Mouse (Mus musculus) liver, embryonic 14.5 days (tissue): Measurements from ENCODE around the gene Rps12. TPM values are rescaled to one million over a fixed set of nuclear protein-coding genes. Genes with fewer than 3 reads are reported as not detected.

ENCODE experiments used
- ATAC-seq: fragments of 200-750 bp; cut with Nextera tagmentation; 2 replicates; pipeline ENCODE4 v1.8.0; 2017; ENCODE audit warnings: moderate number of reproducible peaks, mild to moderate bottlenecking, moderate library complexity; ENCODE audit not compliant: insufficient read depth
- DNase-seq, 3 experiments: peaks; one replicate each; pipeline ENCODE4 v3.0.0-alpha.2; 2012 to 2013; ENCODE audit warnings: low read depth in 3 of 3, low spot score in 3 of 3
- H3K27ac ChIP-seq: fragments of 300-500 bp; sonication (generic); 2 replicates; pipeline ENCODE4 v1.5.1; 2014; ENCODE audit warnings: moderate library complexity, mild to moderate bottlenecking, control low read depth, inconsistent platforms
- H3K27me3 ChIP-seq: fragments of 300-500 bp; sonication (generic); 2 replicates; pipeline ENCODE4 v1.6.1; 2014; ENCODE audit warnings: mild to moderate bottlenecking, low read length, moderate library complexity; ENCODE audit not compliant: control insufficient read depth, insufficient read depth
- H3K36me3 ChIP-seq: fragments of 300-500 bp; sonication (generic); replicated peaks from 2 replicates; pipeline ENCODE4 v1.6.1; 2014; ENCODE audit warnings: low read depth; ENCODE audit not compliant: control insufficient read depth, insufficient read depth
- H3K4me1 ChIP-seq, 2 experiments: fragments of 200-500 bp in 1 of 2; fragments of 300-500 bp in 1 of 2; sonication (generic) in 1 of 2; replicated peaks; 2 replicates each; pipeline ENCODE4 v1.6.1; 2012 to 2014; ENCODE audit warnings: antibody characterized with exemption in 1 of 2, inconsistent platforms in 1 of 2, low read length in 1 of 2; ENCODE audit not compliant: control insufficient read depth in 2 of 2, insufficient read depth in 2 of 2
- H3K4me2 ChIP-seq: fragments of 300-500 bp; sonication (generic); 2 replicates; pipeline ENCODE4 v1.6.1; 2014; ENCODE audit warnings: low read depth, mild to moderate bottlenecking, control low read depth, moderate library complexity
- H3K4me3 ChIP-seq, 2 experiments: fragments of 200-500 bp in 1 of 2; fragments of 300-500 bp in 1 of 2; sonication (generic) in 1 of 2; 2 replicates each; pipeline ENCODE4 v1.5.1; 2012 to 2014; ENCODE audit warnings: low read depth in 2 of 2, low read length in 2 of 2, mild to moderate bottlenecking in 2 of 2, control low read depth in 1 of 2, inconsistent platforms in 1 of 2, moderate library complexity in 1 of 2; ENCODE audit not compliant: insufficient read depth in 1 of 2
- H3K9ac ChIP-seq: fragments of 300-500 bp; sonication (generic); replicated peaks from 2 replicates; pipeline ENCODE4 v1.6.1; 2014; ENCODE audit warnings: mild to moderate bottlenecking, control low read depth, moderate library complexity
- H3K9me3 ChIP-seq: fragments of 300-500 bp; sonication (generic); 2 replicates; pipeline ENCODE4 v1.6.1; 2016; ENCODE audit warnings: low read length, mixed read lengths; ENCODE audit not compliant: control insufficient read depth
- CTCF ChIP-seq: IDR thresholded peaks from 2 replicates; pipeline ENCODE4 v1.5.1; 2016; ENCODE audit warnings: antibody characterized with exemption, low read depth, control low read depth
- EP300 ChIP-seq: IDR thresholded peaks from 2 replicates; pipeline ENCODE4 v1.6.1; 2016; ENCODE audit warnings: antibody characterized with exemption, low read depth
- WGBS: fragments of 180-500 bp; shearing (Covaris S2); extraction: QIAGEN DNeasy Blood & Tissue Kit; methylation state at CpG from one replicate; pipeline ENCODE4 v1.1.7; 2014; ENCODE audit not compliant: insufficient replicate concordance; 5-methylcytosine and 5-hydroxymethylcytosine counted together
- polyA plus RNA-seq, 2 experiments: library from polyadenylated mRNA; depleted of rRNA in 1 of 2; stranded (reverse) in 1 of 2; unstranded in 1 of 2; fragments of >200 nt; fragmentation: Nextera tagmentation in 1 of 2; extraction: Ambion mirVana in 1 of 2; gene quantifications; 2 replicates each; pipeline versions ENCODE4 v1.2.1 to v1.2.3; 2012 to 2014

The Rps12 gene
- polyA plus RNA-seq, 2 experiments, result 228 to 3,928 TPM

- ATAC-seq, result no peak
- 35% methylated on average over 2 of the region's 2 CpGs for WGBS
- no peak for DNase-seq
- H3K4me2 ChIP-seq, result peak overlapping the region; percentile 77
- TF ChIP-seq CTCF (no peak), EP300 (no peak)
- H3K9me3 ChIP-seq, result no peaks in the 10 kb centered on the region
- peak overlapping the region; percentile 56 for H3K27ac ChIP-seq
- peak overlapping the region; percentile 12 to 76; a peak in 3 of 4 replicates for H3K4me3 ChIP-seq
- no peaks in the 10 kb centered on the region for H3K27me3 ChIP-seq
- peak overlapping the region; percentile 23; the same call in 1 of the 2 replicates for H3K9ac ChIP-seq
- H3K36me3 ChIP-seq, result peaks cover 24% of the 10 kb centered on the region
- peaks cover 14 to 31% of the 10 kb centered on the region in 2 experiments for H3K4me1 ChIP-seq
Measured at GRCm38 (mm10) chr10:23784121-23784520, 3.0 kb downstream of the Rps12 start.

DNA sequence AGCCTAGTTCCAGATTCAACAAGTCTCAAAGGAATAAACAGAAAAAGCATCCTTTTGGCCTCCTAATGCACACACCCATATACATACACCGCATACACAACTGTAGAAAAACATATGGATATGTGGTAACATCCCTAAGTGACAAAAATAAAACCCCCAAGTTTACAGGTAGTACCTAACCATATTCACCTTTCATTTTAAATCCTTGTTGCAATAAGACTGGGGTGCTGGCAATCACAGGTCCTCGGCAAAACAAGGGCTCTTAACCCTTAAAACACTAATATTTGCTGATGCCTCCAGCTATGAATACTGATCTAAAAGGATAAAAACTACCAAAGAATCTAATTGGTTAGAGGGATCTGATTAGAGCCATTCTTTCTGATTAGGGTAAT, 3.6 kb downstream of the Rps12 start:
- Histone ChIP-seq H3K4me3 (no peak overlapping the region), H3K4me2 (no peak overlapping the region; the same call in 1 of the 2 replicates), H3K9me3 (no peaks in the 10 kb centered on the region), H3K9ac (no peak overlapping the region), H3K36me3 (peaks cover 24% of the 10 kb centered on the region), H3K27me3 (no peaks in the 10 kb centered on the region), H3K4me1 (peaks cover 10 to 30% of the 10 kb centered on the region in 2 experiments), H3K27ac (no peak overlapping the region; the same call in none of the 2 replicates)
- no peak for TF ChIP-seq CTCF
- ATAC-seq (no peak), DNase-seq (no peak)
- WGBS, result 6% methylated on average over 2 of the region's 2 CpGs

DNA sequence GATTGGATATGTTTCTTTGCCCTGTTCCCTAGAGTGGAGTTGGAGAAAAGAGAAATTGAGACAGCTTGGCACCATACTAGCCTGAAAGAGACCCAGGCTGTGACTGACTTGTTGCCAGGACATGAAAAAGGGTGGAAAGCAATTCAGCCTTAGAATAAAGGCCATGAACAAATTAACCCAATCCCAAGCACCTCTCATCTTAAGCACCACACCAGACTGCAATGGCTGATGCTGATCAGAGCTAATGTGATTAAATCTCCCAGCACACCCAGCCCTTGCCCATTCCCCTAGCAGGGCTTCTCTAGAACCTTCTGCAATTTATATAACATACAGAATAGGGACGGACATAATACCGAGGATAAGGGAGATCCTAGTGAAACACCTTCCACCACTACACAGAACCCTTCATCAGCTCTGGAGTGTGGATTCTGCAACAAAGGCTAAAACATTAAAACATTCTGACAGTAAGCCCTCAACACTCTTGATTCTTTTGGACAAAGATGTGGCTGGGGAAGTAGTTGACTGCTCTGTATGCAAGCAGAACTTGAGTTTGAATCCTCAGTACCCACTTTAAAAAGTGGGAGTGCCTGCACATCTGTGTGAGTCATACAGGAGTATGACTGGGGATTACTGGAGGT, 4.1 kb downstream of the Rps12 start:
- H3K4me1 ChIP-seq, result peaks cover 6 to 25% of the 10 kb centered on the region in 2 experiments
- peak; percentile 0; the same call in 1 of the 2 replicates for ATAC-seq

DNA sequence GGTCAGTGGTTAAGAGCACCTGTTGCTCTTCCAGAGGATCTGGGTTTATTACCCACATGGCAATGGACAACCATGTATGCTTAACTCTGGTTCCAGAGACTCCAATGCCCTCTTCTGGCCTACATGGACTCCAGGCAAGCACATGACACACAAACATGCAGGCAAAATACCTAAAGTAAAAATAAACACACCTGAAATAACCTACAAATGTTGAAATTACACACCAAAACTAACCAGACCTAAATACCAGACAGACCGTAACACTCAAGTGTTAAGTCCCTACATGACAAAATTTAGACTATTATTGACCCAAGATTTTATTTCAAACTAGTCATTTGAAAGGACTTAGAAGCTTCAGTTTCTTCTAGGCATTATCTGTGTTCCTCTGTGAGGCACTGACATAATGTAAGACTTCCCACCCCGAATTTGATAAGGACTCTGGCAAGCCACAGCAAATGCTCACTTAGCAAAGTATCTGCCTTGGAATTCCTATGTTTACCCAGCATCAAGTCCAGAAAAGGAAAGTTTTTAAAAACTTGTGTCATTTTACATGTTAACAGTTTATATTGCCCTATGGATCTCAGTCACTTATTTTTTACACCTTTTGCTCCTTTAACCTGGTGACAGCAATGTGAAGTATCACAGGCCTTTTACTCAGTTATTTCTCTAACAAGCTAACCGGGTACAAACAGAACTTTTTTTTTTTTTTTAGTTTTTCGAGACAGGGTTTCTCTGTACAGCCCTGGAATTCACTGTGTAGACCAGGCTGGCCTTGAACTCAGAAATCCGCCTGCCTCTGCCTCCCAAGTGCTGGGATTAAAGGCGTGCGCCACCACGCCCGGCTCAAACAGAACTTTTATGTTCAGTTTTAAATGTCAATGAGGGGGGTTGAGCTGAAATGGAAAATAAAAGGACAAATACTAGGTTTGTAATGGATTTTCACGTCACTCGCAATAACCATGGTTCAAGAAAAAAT, 5.0 kb downstream of the Rps12 start:
- DNase-seq, result no peak
- Histone ChIP-seq H3K36me3 (peaks cover 24% of the 10 kb centered on the region), H3K4me1 (peaks cover 6 to 25% of the 10 kb centered on the region in 2 experiments), H3K4me2 (no peak overlapping the region), H3K4me3 (no peak overlapping the region), H3K9ac (no peak overlapping the region), H3K9me3 (no peaks in the 10 kb centered on the region), H3K27ac (peak overlapping the region; percentile 28), H3K27me3 (no peaks in the 10 kb centered on the region)
- no peak for TF ChIP-seq EP300
- no peak for TF ChIP-seq CTCF
- no peak for ATAC-seq
- 35% methylated on average over 11 of the region's 11 CpGs for WGBS

More for the DNA sequence above, 4.1 kb downstream of the Rps12 start:
- H3K36me3 ChIP-seq, result peaks cover 24% of the 10 kb centered on the region
- TF ChIP-seq CTCF (no peak), EP300 (no peak)
- no peak overlapping the region for H3K9ac ChIP-seq
- WGBS, result 17% methylated on average over 2 of the region's 2 CpGs
- peak overlapping the region; percentile 57 for H3K27ac ChIP-seq
- DNase-seq, result no peak
- H3K9me3 ChIP-seq, result no peaks in the 10 kb centered on the region
- H3K27me3 ChIP-seq, result no peaks in the 10 kb centered on the region
- no peak overlapping the region for H3K4me2 ChIP-seq
- H3K4me3 ChIP-seq, result no peak overlapping the region
